Mouse (Mus musculus): ENCODE measurements around the gene Lrrc25.

- no peak for TF ChIP-seq POLR2A (IDR thresholded peaks at IDR 0.05; ENCODE audit: insufficient read length, low read depth)
- no peak for TF ChIP-seq E2F4 (IDR thresholded peaks at IDR 0.05; ENCODE audit: insufficient read depth)
- TF ChIP-seq MAX (IDR thresholded peaks at IDR 0.05; ENCODE audit: low read depth), result no peak
- TF ChIP-seq TCF12 (IDR thresholded peaks at IDR 0.05; ENCODE audit: insufficient read depth, poor library complexity, severe bottlenecking), result no peak
Observed at GRCm38 (mm10) chr8:70647343-70648163, 31.6 kb downstream of the Lrrc25 start.

All from myocyte (in vitro differentiated cells).